In genomic region chr17:86256730-86257131, GRCm38 (mm10) we compare ENCODE assay signal across 16 mouse cellular contexts.
DNase-seq lines count a peak whose midpoint lies in the region; ATAC-seq and TF ChIP-seq lines count a peak whose summit lies in the region.
"Had no signal": no experiment of that assay in that cellular context is flagged by ENCODE, and none has a peak within 500 bp of the region (broad histone marks: within the 10 kb centered on the region; RNA-seq: fewer than 3 reads in every experiment).

No protein-coding gene starts in this region.

- no peak overlapping the region for H3K4me3 ChIP-seq in kidney, adult 2 months (ENCODE audit: insufficient read depth, low read depth, low read length)
- no peak overlapping the region for H3K4me3 ChIP-seq in stomach, embryonic 15.5 days (replicated peaks)
- H3K4me3 ChIP-seq in stomach, postnatal 0 days (ENCODE audit: low read depth, low read length): no peak overlapping the region
- H3K4me3 ChIP-seq in lung, embryonic 14.5 days (ENCODE audit: low read depth, low read length): no peak overlapping the region
- no peak overlapping the region for H3K4me3 ChIP-seq in midbrain, embryonic 11.5 days (ENCODE audit: low read depth, low read length)
- H3K4me3 ChIP-seq: embryonic facial prominence, embryonic 12.5 days; hindbrain, embryonic 13.5 days; liver, embryonic 12.5 days had no signal

- no peaks in the 10 kb centered on the region for H3K4me1 ChIP-seq in kidney, adult 2 months (ENCODE audit: control insufficient read depth, insufficient read depth, low read length)
- H3K4me1 ChIP-seq in stomach, embryonic 15.5 days: 0 out of 2 replicates have a peak, but pooled peaks cover 2% of the 10 kb centered on the region
- H3K4me1 ChIP-seq in stomach, postnatal 0 days (replicated peaks; ENCODE audit: control insufficient read depth, insufficient read depth): no peaks in the 10 kb centered on the region
- H3K4me1 ChIP-seq in lung, embryonic 14.5 days (ENCODE audit: insufficient read depth): peaks cover 5% of the 10 kb centered on the region; the same call in 1 of the 2 replicates
- no peaks in the 10 kb centered on the region for H3K4me1 ChIP-seq in midbrain, embryonic 11.5 days (ENCODE audit: control insufficient read depth, insufficient read depth, low read length)
- H3K4me1 ChIP-seq: embryonic facial prominence, embryonic 12.5 days; liver, embryonic 12.5 days had no signal

- no peak for TF ChIP-seq EP300 in stomach, postnatal 0 days (optimal IDR thresholded peaks at IDR 0.05)

- no peak overlapping the region for H3K9ac ChIP-seq in stomach, embryonic 15.5 days
- no peak overlapping the region for H3K9ac ChIP-seq in stomach, postnatal 0 days (ENCODE audit: low read length)
- no peak overlapping the region for H3K9ac ChIP-seq in lung, embryonic 14.5 days
- no peak overlapping the region for H3K9ac ChIP-seq in midbrain, embryonic 11.5 days (ENCODE audit: low read length)
- H3K9ac ChIP-seq: embryonic facial prominence, embryonic 12.5 days; forebrain, postnatal 0 days; hindbrain, embryonic 13.5 days; liver, embryonic 12.5 days had no signal

- no peaks in the 10 kb centered on the region for H3K36me3 ChIP-seq in kidney, adult 2 months (ENCODE audit: control insufficient read depth, insufficient read depth, low read length)
- no peaks in the 10 kb centered on the region for H3K36me3 ChIP-seq in stomach, embryonic 15.5 days
- H3K36me3 ChIP-seq in stomach, postnatal 0 days (ENCODE audit: control insufficient read depth, insufficient read depth, low read length): no peaks in the 10 kb centered on the region
- no peaks in the 10 kb centered on the region for H3K36me3 ChIP-seq in lung, embryonic 14.5 days (ENCODE audit: insufficient read depth)
- H3K36me3 ChIP-seq in midbrain, embryonic 11.5 days (ENCODE audit: control insufficient read depth, insufficient read depth, low read length): no peaks in the 10 kb centered on the region
- H3K36me3 ChIP-seq: embryonic facial prominence, embryonic 12.5 days; G1E; hindbrain, embryonic 13.5 days; liver, embryonic 12.5 days had no signal

- ATAC-seq in stomach, embryonic 15.5 days (ENCODE audit: insufficient read depth, low FRiP score, low read depth): no peak
- ATAC-seq in stomach, postnatal 0 days (ENCODE audit: low FRiP score, low TSS enrichment): no peak
- peak; percentile 25; the same call in 1 of the 2 replicates for ATAC-seq in lung, embryonic 14.5 days (ENCODE audit: insufficient read depth)
- no peak for ATAC-seq in midbrain, embryonic 11.5 days (ENCODE audit: low FRiP score)
- ATAC-seq: forebrain, postnatal 0 days; intestine, postnatal 0 days; liver, embryonic 12.5 days had no signal

- no peak for TF ChIP-seq POLR2A in kidney, adult 2 months (IDR thresholded peaks at IDR 0.05; ENCODE audit: low read depth, low read length)

- peak; percentile 35 for DNase-seq in kidney, adult 2 months
- DNase-seq in kidney, adult 18-20 months: no peak
- DNase-seq in stomach, postnatal 0 days (ENCODE audit: low spot score): no peak
- DNase-seq in lung, embryonic 14.5 days: peak; percentile 29
- no peak for DNase-seq in midbrain, embryonic 11.5 days (ENCODE audit: low spot score, missing footprints)
- DNase-seq in right cerebral cortex, postnatal 14 days: no peak
- DNase-seq: cerebellum, adult 18-20 months; forebrain, postnatal 0 days; gastrocnemius, postnatal 14 days; right cerebral cortex, postnatal 25 days had no signal

- 54% methylated on average over 10 of the region's 10 CpGs for WGBS in kidney, adult 2 months
- WGBS in stomach, embryonic 15.5 days: 67% methylated on average over 10 of the region's 10 CpGs
- WGBS in stomach, postnatal 0 days: 62% methylated on average over 10 of the region's 10 CpGs
- WGBS in lung, embryonic 14.5 days: 55% methylated on average over 10 of the region's 10 CpGs
- WGBS in midbrain, embryonic 11.5 days: 82% methylated on average over 10 of the region's 10 CpGs

- no peak for TF ChIP-seq CTCF in kidney, adult 2 months (conservative IDR thresholded peaks at IDR 0.05; ENCODE audit: insufficient read depth, insufficient read length, low read depth, low read length)
- TF ChIP-seq CTCF in stomach, postnatal 0 days (IDR thresholded peaks at IDR 0.05; ENCODE audit: low read depth): no peak
- no peak for TF ChIP-seq CTCF in lung, embryonic 14.5 days (IDR thresholded peaks at IDR 0.05; ENCODE audit: low read depth)

- no peak overlapping the region for H3K27ac ChIP-seq in kidney, adult 2 months (ENCODE audit: insufficient read depth, low read depth, low read length)
- 0 out of 2 replicates have a peak overlapping the region, but pooled peaks have one; percentile 21 for H3K27ac ChIP-seq in stomach, embryonic 15.5 days
- H3K27ac ChIP-seq in stomach, postnatal 0 days (replicated peaks): no peak overlapping the region
- H3K27ac ChIP-seq in lung, embryonic 14.5 days (ENCODE audit: low read depth): no peak overlapping the region
- H3K27ac ChIP-seq in midbrain, embryonic 11.5 days (ENCODE audit: low read depth, low read length): no peak overlapping the region
- H3K27ac ChIP-seq: embryonic facial prominence, embryonic 12.5 days; hindbrain, embryonic 13.5 days; liver, embryonic 12.5 days had no signal

- no peaks in the 10 kb centered on the region for H3K27me3 ChIP-seq in kidney, adult 2 months (replicated peaks; ENCODE audit: control insufficient read depth, insufficient read depth, low read length)
- H3K27me3 ChIP-seq in stomach, embryonic 15.5 days (replicated peaks): no peaks in the 10 kb centered on the region
- H3K27me3 ChIP-seq in stomach, postnatal 0 days (ENCODE audit: control insufficient read depth, insufficient read depth, low read length): no peaks in the 10 kb centered on the region
- no peaks in the 10 kb centered on the region for H3K27me3 ChIP-seq in lung, embryonic 14.5 days (ENCODE audit: insufficient read depth, low read length)
- H3K27me3 ChIP-seq in midbrain, embryonic 11.5 days (ENCODE audit: control insufficient read depth, insufficient read depth, low read length): no peaks in the 10 kb centered on the region
- H3K27me3 ChIP-seq: embryonic facial prominence, embryonic 12.5 days; hindbrain, embryonic 13.5 days; liver, embryonic 12.5 days had no signal

- no peak overlapping the region for H3K4me2 ChIP-seq in stomach, embryonic 15.5 days
- H3K4me2 ChIP-seq in stomach, postnatal 0 days (replicated peaks; ENCODE audit: low read depth): no peak overlapping the region
- no peak overlapping the region for H3K4me2 ChIP-seq in lung, embryonic 14.5 days
- H3K4me2 ChIP-seq in midbrain, embryonic 11.5 days: no peak overlapping the region
- H3K4me2 ChIP-seq: embryonic facial prominence, embryonic 12.5 days; hindbrain, embryonic 13.5 days; liver, embryonic 12.5 days had no signal

- H3K9me3 ChIP-seq in stomach, embryonic 15.5 days: no peaks in the 10 kb centered on the region
- no peaks in the 10 kb centered on the region for H3K9me3 ChIP-seq in stomach, postnatal 0 days (ENCODE audit: control insufficient read depth, low read length)
- H3K9me3 ChIP-seq in lung, embryonic 14.5 days (ENCODE audit: low read depth, low read length): no peaks in the 10 kb centered on the region; the same call in 1 of the 2 replicates
- H3K9me3 ChIP-seq in midbrain, embryonic 11.5 days (ENCODE audit: control insufficient read depth, low read length): no peaks in the 10 kb centered on the region
- H3K9me3 ChIP-seq: embryonic facial prominence, embryonic 12.5 days; hindbrain, embryonic 13.5 days had no signal

Comparison
In these comparisons a context has a peak if more than half of its experiments do, and no peak if none do; other contexts are left out.
1. DNase-seq: peak in kidney, adult 2 months (single experiment) and lung, embryonic 14.5 days (single experiment); none in kidney, adult 18-20 months (single experiment), stomach, postnatal 0 days (single experiment), midbrain, embryonic 11.5 days (single experiment) and right cerebral cortex, postnatal 14 days (single experiment).